Mouse (Mus musculus): Measurements from ENCODE around the gene Ngef.

The Ngef gene

DNA sequence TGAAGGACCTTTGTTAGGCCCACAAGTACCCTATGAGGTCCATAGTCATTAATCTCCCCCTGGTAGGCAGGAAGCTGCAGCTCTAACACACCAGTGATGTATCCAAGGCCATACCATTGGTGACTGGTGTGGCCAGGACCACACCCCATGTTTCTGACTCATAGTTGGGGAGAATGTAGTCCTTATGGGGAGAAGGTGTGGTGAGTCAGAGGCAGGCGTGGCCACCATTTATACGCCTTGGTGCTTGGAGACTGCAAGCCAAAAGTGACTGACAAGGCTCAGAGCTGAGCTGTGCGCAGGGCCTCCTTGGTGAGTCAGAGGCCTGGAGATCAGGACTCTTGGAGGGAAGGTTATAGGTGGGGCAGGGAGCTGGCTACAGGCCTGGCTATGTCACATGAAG, 22.7 kb downstream of the Ngef start:
- H3K4me1 ChIP-seq (replicated peaks; ENCODE audit: low read depth, low read length) = peaks cover 10% of the 10 kb centered on the region
- peaks cover 9% of the 10 kb centered on the region; the same call in 1 of the 2 replicates for H3K27me3 ChIP-seq (ENCODE audit: insufficient read depth, low read length)
- TF ChIP-seq CTCF (conservative IDR thresholded peaks at IDR 0.05; ENCODE audit: low read length) = no peak
- TF ChIP-seq NANOG (IDR thresholded peaks at IDR 0.05; ENCODE audit: borderline replicate concordance, low read length) = peak; percentile 35; the same call in 1 of the 2 replicates
- no peaks in the 10 kb centered on the region for H3K9me3 ChIP-seq (ENCODE audit: low read length)
- H3K36me3 ChIP-seq (ENCODE audit: insufficient read depth, low read length) = no peaks in the 10 kb centered on the region
- H3K4me3 ChIP-seq (replicated peaks; ENCODE audit: low read length) = no peak overlapping the region

DNA sequence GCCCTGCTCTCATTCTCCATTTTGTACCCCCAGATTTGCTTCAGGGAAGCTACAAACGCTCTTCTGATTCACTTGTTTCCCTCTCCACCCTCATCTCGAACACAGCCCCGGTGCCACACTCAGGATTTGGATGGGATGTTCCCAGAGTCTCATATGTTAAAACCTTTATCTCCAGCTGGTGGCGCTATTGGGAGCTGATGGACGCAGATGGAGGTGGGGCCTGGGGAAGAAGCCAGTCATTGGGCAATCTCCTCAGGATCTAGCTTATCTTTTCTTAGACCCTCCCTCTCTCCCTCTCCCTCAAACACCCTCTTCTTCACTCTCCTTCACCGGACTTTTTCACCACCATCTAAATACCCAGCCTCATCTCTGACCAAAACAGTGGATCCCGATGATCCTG, 32.1 kb downstream of the Ngef start:
- Histone ChIP-seq H3K9me3 (ENCODE audit: low read length) (no peaks in the 10 kb centered on the region), H3K27me3 (ENCODE audit: insufficient read depth, low read length) (peaks cover 8% of the 10 kb centered on the region; the same call in 1 of the 2 replicates), H3K4me1 (replicated peaks; ENCODE audit: low read depth, low read length) (0 out of 2 replicates have a peak, but pooled peaks cover 2% of the 10 kb centered on the region), H3K4me3 (replicated peaks; ENCODE audit: low read length) (0 out of 2 replicates have a peak overlapping the region, but pooled peaks have one; percentile 18), H3K36me3 (ENCODE audit: insufficient read depth, low read length) (no peaks in the 10 kb centered on the region)
- TF ChIP-seq POU5F1 (IDR thresholded peaks at IDR 0.05; ENCODE audit: borderline replicate concordance, low read length) = no peak
- TF ChIP-seq CTCF (conservative IDR thresholded peaks at IDR 0.05; ENCODE audit: low read length) = peak; percentile 44
- no peak for TF ChIP-seq NANOG (IDR thresholded peaks at IDR 0.05; ENCODE audit: borderline replicate concordance, low read length)

- H3K4me1 ChIP-seq (replicated peaks; ENCODE audit: low read depth, low read length) = 0 out of 2 replicates have a peak, but pooled peaks cover under 1% of the 10 kb centered on the region
- H3K9me3 ChIP-seq (ENCODE audit: low read length) = no peaks in the 10 kb centered on the region
- H3K27me3 ChIP-seq (ENCODE audit: insufficient read depth, low read length) = peaks cover 8% of the 10 kb centered on the region; the same call in 1 of the 2 replicates
- H3K36me3 ChIP-seq (ENCODE audit: insufficient read depth, low read length) = no peaks in the 10 kb centered on the region
- TF ChIP-seq POU5F1 (IDR thresholded peaks at IDR 0.05; ENCODE audit: borderline replicate concordance, low read length) (no peak), NANOG (IDR thresholded peaks at IDR 0.05; ENCODE audit: borderline replicate concordance, low read length) (no peak), CTCF (conservative IDR thresholded peaks at IDR 0.05; ENCODE audit: low read length) (no peak)
- H3K4me3 ChIP-seq (replicated peaks; ENCODE audit: low read length) = no peak overlapping the region
These were observed 36.7 kb downstream of the Ngef start for GRCm38 (mm10) chr1:87537008-87537407.

DNA sequence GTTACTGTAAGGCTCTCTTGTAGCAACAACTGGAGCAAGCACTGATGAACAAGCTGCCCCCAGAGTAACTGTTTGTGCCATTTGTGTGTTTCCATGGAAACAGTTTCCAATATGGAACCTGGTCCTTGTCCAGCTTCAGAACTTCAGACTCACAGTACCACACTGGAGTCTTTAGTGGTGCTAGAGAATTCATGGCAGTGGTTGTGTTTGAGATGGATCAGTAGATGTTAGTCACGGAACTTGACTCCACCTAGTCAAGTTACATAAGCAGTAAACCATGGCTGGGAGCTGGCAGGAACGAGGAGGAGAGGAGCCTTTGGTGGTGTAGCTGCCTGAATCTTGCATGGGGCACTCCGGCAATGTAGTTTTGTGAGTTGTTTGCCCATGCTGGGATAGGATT, 39.6 kb downstream of the Ngef start:
- no peak overlapping the region for H3K4me3 ChIP-seq (replicated peaks; ENCODE audit: low read length)
- no peaks in the 10 kb centered on the region for H3K9me3 ChIP-seq (ENCODE audit: low read length)
- no peaks in the 10 kb centered on the region for H3K36me3 ChIP-seq (ENCODE audit: insufficient read depth, low read length)
- TF ChIP-seq CTCF (conservative IDR thresholded peaks at IDR 0.05; ENCODE audit: low read length) = no peak
- TF ChIP-seq NANOG (IDR thresholded peaks at IDR 0.05; ENCODE audit: borderline replicate concordance, low read length) = no peak
- no peak for TF ChIP-seq POU5F1 (IDR thresholded peaks at IDR 0.05; ENCODE audit: borderline replicate concordance, low read length)
- no peaks in the 10 kb centered on the region for H3K4me1 ChIP-seq (replicated peaks; ENCODE audit: low read depth, low read length)
- H3K27me3 ChIP-seq (ENCODE audit: insufficient read depth, low read length) = no peaks in the 10 kb centered on the region

DNA sequence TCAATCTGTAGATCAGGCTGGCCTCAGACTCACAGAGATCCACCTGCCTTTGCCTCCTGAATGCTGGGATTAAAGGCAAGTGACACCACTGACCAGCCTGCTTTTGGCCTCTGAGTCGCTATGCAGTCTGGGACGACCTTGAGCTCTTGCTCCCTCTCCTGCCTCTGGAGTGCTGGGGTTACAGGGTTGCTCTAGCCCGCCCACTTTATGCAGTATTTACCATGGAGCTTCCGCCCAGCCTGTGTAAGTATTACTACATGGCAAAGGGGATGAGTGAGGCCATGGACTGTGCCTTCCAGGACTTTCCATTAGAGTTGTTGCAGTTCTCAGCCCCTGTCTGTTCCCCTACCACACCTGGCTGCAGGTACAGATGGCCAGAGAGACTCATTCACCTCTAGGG, 41.3 kb downstream of the Ngef start:
- Histone ChIP-seq H3K4me3 (replicated peaks; ENCODE audit: low read length) (no peak overlapping the region), H3K27me3 (ENCODE audit: insufficient read depth, low read length) (no peaks in the 10 kb centered on the region), H3K9me3 (ENCODE audit: low read length) (no peaks in the 10 kb centered on the region; the same call in 1 of the 2 replicates), H3K4me1 (replicated peaks; ENCODE audit: low read depth, low read length) (no peaks in the 10 kb centered on the region), H3K36me3 (ENCODE audit: insufficient read depth, low read length) (no peaks in the 10 kb centered on the region)
- no peak for TF ChIP-seq NANOG (IDR thresholded peaks at IDR 0.05; ENCODE audit: borderline replicate concordance, low read length)
- TF ChIP-seq CTCF (conservative IDR thresholded peaks at IDR 0.05; ENCODE audit: low read length) = no peak
- no peak for TF ChIP-seq POU5F1 (IDR thresholded peaks at IDR 0.05; ENCODE audit: borderline replicate concordance, low read length)

- no peaks in the 10 kb centered on the region for H3K36me3 ChIP-seq (ENCODE audit: insufficient read depth, low read length)
- TF ChIP-seq NANOG (IDR thresholded peaks at IDR 0.05; ENCODE audit: borderline replicate concordance, low read length) (no peak), POU5F1 (IDR thresholded peaks at IDR 0.05; ENCODE audit: borderline replicate concordance, low read length) (no peak), CTCF (conservative IDR thresholded peaks at IDR 0.05; ENCODE audit: low read length) (no peak)
- H3K9me3 ChIP-seq (ENCODE audit: low read length) = no peaks in the 10 kb centered on the region; the same call in 1 of the 2 replicates
- H3K27me3 ChIP-seq (ENCODE audit: insufficient read depth, low read length) = no peaks in the 10 kb centered on the region
- H3K4me1 ChIP-seq (replicated peaks; ENCODE audit: low read depth, low read length) = peaks cover 7% of the 10 kb centered on the region
- no peak overlapping the region for H3K4me3 ChIP-seq (replicated peaks; ENCODE audit: low read length)
These were observed 46.5 kb downstream of the Ngef start for GRCm38 (mm10) chr1:87527191-87527590.

GRCm38 (mm10) chr1:87525041-87525440, 48.6 kb downstream of the Ngef start:
- Histone ChIP-seq H3K27me3 (ENCODE audit: insufficient read depth, low read length) (no peaks in the 10 kb centered on the region), H3K4me3 (replicated peaks; ENCODE audit: low read length) (no peak overlapping the region), H3K36me3 (ENCODE audit: insufficient read depth, low read length) (no peaks in the 10 kb centered on the region), H3K9me3 (ENCODE audit: low read length) (no peaks in the 10 kb centered on the region; the same call in 1 of the 2 replicates), H3K4me1 (replicated peaks; ENCODE audit: low read depth, low read length) (peaks cover 10% of the 10 kb centered on the region)
- no peak for TF ChIP-seq NANOG (IDR thresholded peaks at IDR 0.05; ENCODE audit: borderline replicate concordance, low read length)
- no peak for TF ChIP-seq POU5F1 (IDR thresholded peaks at IDR 0.05; ENCODE audit: borderline replicate concordance, low read length)
- no peak for TF ChIP-seq CTCF (conservative IDR thresholded peaks at IDR 0.05; ENCODE audit: low read length)

DNA sequence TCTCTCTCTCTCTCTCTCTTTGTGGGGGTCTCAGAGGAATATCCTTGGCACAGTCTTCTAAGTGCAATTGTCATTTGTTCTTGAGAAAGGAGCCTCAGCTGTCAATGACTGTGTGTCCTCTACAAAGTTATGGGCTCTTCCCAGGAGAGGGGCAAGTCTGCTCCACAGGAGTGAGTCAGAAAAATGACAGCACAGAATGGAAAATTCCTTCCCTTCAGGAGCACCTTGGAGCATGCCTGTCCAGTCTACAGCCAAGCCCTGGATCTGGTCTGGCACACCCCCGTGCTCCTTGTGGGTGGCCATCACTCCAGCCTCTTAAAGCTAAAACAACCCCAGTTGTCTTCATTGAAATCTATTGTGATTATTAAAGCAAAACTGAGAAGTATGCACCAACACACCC, 52.1 kb downstream of the Ngef start:
- Histone ChIP-seq H3K4me3 (replicated peaks; ENCODE audit: low read length) (no peak overlapping the region), H3K27me3 (ENCODE audit: insufficient read depth, low read length) (no peaks in the 10 kb centered on the region), H3K9me3 (ENCODE audit: low read length) (no peaks in the 10 kb centered on the region), H3K36me3 (ENCODE audit: insufficient read depth, low read length) (no peaks in the 10 kb centered on the region), H3K4me1 (replicated peaks; ENCODE audit: low read depth, low read length) (peaks cover 10% of the 10 kb centered on the region)
- TF ChIP-seq CTCF (conservative IDR thresholded peaks at IDR 0.05; ENCODE audit: low read length) (no peak), POU5F1 (IDR thresholded peaks at IDR 0.05; ENCODE audit: borderline replicate concordance, low read length) (no peak), NANOG (IDR thresholded peaks at IDR 0.05; ENCODE audit: borderline replicate concordance, low read length) (no peak)

DNA sequence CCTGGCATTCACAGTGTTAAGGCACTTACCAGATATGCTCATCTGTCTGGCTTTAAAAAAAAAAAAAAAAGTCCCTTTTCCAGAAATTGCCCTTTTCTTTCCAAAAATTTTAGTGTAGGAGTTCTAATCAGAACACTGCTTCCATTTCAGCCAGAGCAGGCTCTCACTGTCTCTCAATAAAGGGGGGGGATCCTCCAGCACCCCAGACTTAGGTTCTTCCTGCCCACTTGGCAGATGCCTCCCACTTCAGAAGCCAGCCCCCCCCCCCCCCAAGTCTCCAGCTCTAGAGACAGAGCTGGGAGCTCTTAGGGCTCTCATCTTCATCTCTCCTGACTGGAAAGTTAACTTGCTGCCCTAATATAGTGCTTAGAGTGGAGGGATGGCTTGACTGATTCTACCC, 53.2 kb downstream of the Ngef start:
- peaks cover 5% of the 10 kb centered on the region for H3K9me3 ChIP-seq (ENCODE audit: low read length)

More for the DNA sequence above, 53.2 kb downstream of the Ngef start:
- no peaks in the 10 kb centered on the region for H3K36me3 ChIP-seq (ENCODE audit: insufficient read depth, low read length)
- H3K27me3 ChIP-seq (ENCODE audit: insufficient read depth, low read length) = no peaks in the 10 kb centered on the region
- no peak overlapping the region for H3K4me3 ChIP-seq (replicated peaks; ENCODE audit: low read length)
- H3K4me1 ChIP-seq (replicated peaks; ENCODE audit: low read depth, low read length) = peaks cover 10% of the 10 kb centered on the region
- TF ChIP-seq NANOG (IDR thresholded peaks at IDR 0.05; ENCODE audit: borderline replicate concordance, low read length) = no peak

Data from E14TG2a.4 (cell line).